Mouse (Mus musculus): ENCODE data around the gene Phlda3. TPM values are rescaled to one million over a fixed set of nuclear protein-coding genes. Genes with fewer than 3 reads are reported as not detected.

Gene Phlda3
- polyA plus RNA-seq, 1 experiment, result 317 TPM

DNA sequence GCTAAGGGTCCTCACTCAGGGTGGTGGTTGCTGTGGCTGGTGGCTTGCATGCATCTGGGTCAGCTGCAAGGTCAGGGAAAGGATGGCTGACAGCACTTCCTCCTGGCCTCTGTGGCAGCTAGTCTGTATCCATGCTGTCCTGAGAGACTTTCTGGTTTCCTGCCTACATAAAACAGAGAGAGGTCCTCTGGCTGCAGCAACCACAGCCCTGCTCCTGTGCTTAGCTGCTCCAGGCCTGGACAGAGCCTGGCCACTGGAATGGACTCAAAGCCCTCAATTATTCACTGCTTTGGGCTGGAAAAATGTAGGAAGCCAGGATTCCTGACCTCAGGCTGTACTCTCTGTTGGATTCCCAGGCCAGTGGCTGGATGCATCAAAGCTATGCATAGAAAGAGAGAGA, 10.7 kb downstream of the Phlda3 start:
- Histone ChIP-seq H3ac (ENCODE audit: control insufficient read depth, insufficient read length) (no peak overlapping the region), H3K4me3 (no peak overlapping the region), H3K27me3 (ENCODE audit: control insufficient read depth, insufficient read depth, insufficient read length) (no peaks in the 10 kb centered on the region), H3K4me2 (ENCODE audit: low read depth) (peak overlapping the region; percentile 7), H3K36me3 (ENCODE audit: control insufficient read depth, insufficient read depth) (no peaks in the 10 kb centered on the region), H3K79me2 (ENCODE audit: control insufficient read depth, insufficient read depth) (no peaks in the 10 kb centered on the region)
- no peak for TF ChIP-seq MYOD1 (IDR thresholded peaks at IDR 0.05; ENCODE audit: control insufficient read depth in 1 of 3, insufficient read length in 2 of 3, low read depth in 2 of 3)
- TF ChIP-seq USF1 (IDR thresholded peaks at IDR 0.05; ENCODE audit: low read depth), result no peak
- no peak for TF ChIP-seq REST (IDR thresholded peaks at IDR 0.05; ENCODE audit: insufficient read depth, insufficient read length)

GRCm38 (mm10) chr1:135777046-135777445, 11.1 kb downstream of the Phlda3 start:
- no peak overlapping the region for H3K4me3 ChIP-seq
- H3K4me2 ChIP-seq (ENCODE audit: low read depth), result no peak overlapping the region
- no peaks in the 10 kb centered on the region for H3K79me2 ChIP-seq (ENCODE audit: control insufficient read depth, insufficient read depth)
- H3K36me3 ChIP-seq (ENCODE audit: control insufficient read depth, insufficient read depth), result no peaks in the 10 kb centered on the region
- no peak overlapping the region for H3ac ChIP-seq (ENCODE audit: control insufficient read depth, insufficient read length)
- TF ChIP-seq USF1 (IDR thresholded peaks at IDR 0.05; ENCODE audit: low read depth) (no peak), MYOG (IDR thresholded peaks at IDR 0.05; ENCODE audit: control insufficient read depth in 1 of 3, insufficient read depth in 1 of 3, insufficient read length in 2 of 3, low read depth in 2 of 3) (peak in 1 of 3 experiments; percentile 58), MYOD1 (IDR thresholded peaks at IDR 0.05; ENCODE audit: control insufficient read depth in 1 of 3, insufficient read length in 2 of 3, low read depth in 2 of 3) (peak in 2 of 3 experiments; percentile 33 to 34)
- no peaks in the 10 kb centered on the region for H3K27me3 ChIP-seq (ENCODE audit: control insufficient read depth, insufficient read depth, insufficient read length)

DNA sequence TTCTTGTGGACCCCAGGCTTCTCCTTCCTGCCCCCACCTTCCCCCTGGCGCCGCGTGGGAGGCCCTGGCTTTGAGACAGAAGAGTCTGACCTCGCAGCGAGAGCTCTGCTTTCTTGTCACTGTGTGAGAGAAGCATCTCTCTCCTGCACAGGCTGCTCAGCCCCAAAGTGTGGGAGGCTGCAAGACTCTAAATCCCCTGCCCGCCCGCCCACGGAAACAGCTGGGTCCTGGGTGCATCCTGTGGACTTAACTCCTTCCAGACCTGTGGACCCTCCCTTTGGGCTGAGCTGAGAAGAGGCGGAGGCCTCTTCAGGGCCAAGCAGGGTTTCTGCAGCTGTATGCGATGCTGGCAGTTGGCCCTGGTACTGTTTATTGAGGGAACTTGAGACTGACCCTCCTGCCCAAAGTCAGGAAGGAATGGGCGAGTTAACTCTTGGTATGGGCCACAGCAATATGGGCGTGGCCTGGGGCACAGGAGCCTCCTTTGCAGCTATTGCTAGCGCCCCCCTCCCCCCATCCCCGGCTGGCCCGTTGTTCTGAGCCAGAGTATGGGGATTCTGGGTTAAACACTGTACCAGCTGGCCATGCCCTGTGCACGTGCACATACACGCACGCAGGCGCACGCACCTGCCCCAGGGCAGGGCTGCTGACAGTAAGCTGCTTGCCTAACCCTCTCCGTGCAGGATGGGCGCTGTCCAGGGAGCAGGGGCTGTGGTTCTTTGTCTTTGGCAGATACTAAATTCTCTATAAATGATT, 13.0 kb downstream of the Phlda3 start, which contains the start of gene Tnni1:
Gene Tnni1, plus strand, starts transcription at position 655 of the 756 bp plus-strand sequence.
- Histone ChIP-seq H3K27me3 (ENCODE audit: control insufficient read depth, insufficient read depth, insufficient read length) (no peaks in the 10 kb centered on the region), H3K79me2 (ENCODE audit: control insufficient read depth, insufficient read depth) (no peaks in the 10 kb centered on the region), H3ac (ENCODE audit: control insufficient read depth, insufficient read length) (no peak within 1 kb of the TSS), H3K4me2 (ENCODE audit: low read depth) (peak within 1 kb of the TSS; percentile 51), H3K4me3 (no peak within 1 kb of the TSS), H3K36me3 (ENCODE audit: control insufficient read depth, insufficient read depth) (no peaks in the 10 kb centered on the region)
- TF ChIP-seq TCF3 (IDR thresholded peaks at IDR 0.05; ENCODE audit: insufficient read length, low read depth) (peak; percentile 28), MYOD1 (IDR thresholded peaks at IDR 0.05; ENCODE audit: control insufficient read depth in 1 of 3, insufficient read length in 2 of 3, low read depth in 2 of 3) (peak in 2 of 3 experiments; percentile 61 to 91), REST (IDR thresholded peaks at IDR 0.05; ENCODE audit: insufficient read depth, insufficient read length) (no peak), SRF (IDR thresholded peaks at IDR 0.05; ENCODE audit: control insufficient read depth, insufficient read length, low read depth) (no peak), TCF12 (IDR thresholded peaks at IDR 0.05; ENCODE audit: insufficient read depth, poor library complexity, severe bottlenecking) (peak; percentile 28), MYOG (IDR thresholded peaks at IDR 0.05; ENCODE audit: control insufficient read depth in 1 of 3, insufficient read depth in 1 of 3, insufficient read length in 2 of 3, low read depth in 2 of 3) (peak; percentile 2 to 88 (median 67))

DNA sequence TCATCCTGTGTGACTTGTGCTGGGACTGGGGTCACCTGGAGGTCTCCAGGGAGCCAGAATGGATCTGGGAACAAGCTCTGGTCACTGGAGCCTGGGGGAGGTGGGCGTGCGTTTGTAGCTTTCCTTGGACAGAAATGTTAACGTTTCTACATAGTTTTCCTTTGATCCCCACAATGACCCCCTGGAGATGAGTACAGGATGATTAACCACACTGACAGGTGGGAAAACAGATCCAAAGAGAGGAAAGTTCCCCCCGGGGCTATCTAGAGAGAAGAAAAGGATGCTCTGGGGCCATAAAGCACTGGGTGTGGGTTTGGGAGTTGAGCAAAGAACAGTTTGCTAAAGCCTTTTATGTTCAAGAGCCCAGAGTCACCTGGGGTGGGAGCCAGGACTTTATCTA, 14.7 kb downstream of the Phlda3 start:
- no peak overlapping the region for H3ac ChIP-seq (ENCODE audit: control insufficient read depth, insufficient read length)
- no peaks in the 10 kb centered on the region for H3K27me3 ChIP-seq (ENCODE audit: control insufficient read depth, insufficient read depth, insufficient read length)
- TF ChIP-seq POLR2A (IDR thresholded peaks at IDR 0.05; ENCODE audit: insufficient read length, low read depth), result no peak
- H3K36me3 ChIP-seq (ENCODE audit: control insufficient read depth, insufficient read depth), result no peaks in the 10 kb centered on the region
- no peak overlapping the region for H3K4me3 ChIP-seq
- no peak overlapping the region for H3K4me2 ChIP-seq (ENCODE audit: low read depth)
- no peaks in the 10 kb centered on the region for H3K79me2 ChIP-seq (ENCODE audit: control insufficient read depth, insufficient read depth)

DNA sequence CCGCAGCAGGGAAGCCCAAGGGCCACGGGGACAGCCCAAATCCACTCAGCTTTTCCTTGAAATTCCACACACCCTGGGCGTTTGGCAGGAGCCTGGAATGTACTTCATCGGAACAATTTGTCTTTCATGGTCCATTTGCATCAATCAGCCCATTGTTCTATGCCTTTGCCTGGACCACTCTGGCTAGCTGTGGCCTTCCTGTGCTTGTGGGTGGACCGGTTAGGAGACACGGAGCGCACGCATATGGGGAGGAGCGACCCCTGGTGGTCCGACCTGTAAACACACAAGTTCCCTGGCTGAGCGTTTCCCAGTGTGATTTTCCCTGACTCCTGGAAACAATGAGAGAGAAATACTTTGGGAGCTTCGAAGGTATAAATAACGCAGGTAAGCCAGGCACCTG, 15.3 kb downstream of the Phlda3 start:
- no peaks in the 10 kb centered on the region for H3K36me3 ChIP-seq (ENCODE audit: control insufficient read depth, insufficient read depth)
- H3K27me3 ChIP-seq (ENCODE audit: control insufficient read depth, insufficient read depth, insufficient read length), result no peaks in the 10 kb centered on the region
- H3K79me2 ChIP-seq (ENCODE audit: control insufficient read depth, insufficient read depth), result no peaks in the 10 kb centered on the region
- H3K4me2 ChIP-seq (ENCODE audit: low read depth), result no peak overlapping the region
- H3K4me3 ChIP-seq, result no peak overlapping the region
- no peak for TF ChIP-seq POLR2A (IDR thresholded peaks at IDR 0.05; ENCODE audit: insufficient read length, low read depth)
- no peak for TF ChIP-seq SRF (IDR thresholded peaks at IDR 0.05; ENCODE audit: control insufficient read depth, insufficient read length, low read depth)
- no peak for TF ChIP-seq MYOD1 (IDR thresholded peaks at IDR 0.05; ENCODE audit: control insufficient read depth in 1 of 3, insufficient read length in 2 of 3, low read depth in 2 of 3)
- TF ChIP-seq TCF3 (IDR thresholded peaks at IDR 0.05; ENCODE audit: insufficient read length, low read depth), result no peak
- no peak for TF ChIP-seq E2F4 (IDR thresholded peaks at IDR 0.05; ENCODE audit: insufficient read depth)
- no peak overlapping the region for H3ac ChIP-seq (ENCODE audit: control insufficient read depth, insufficient read length)

GRCm38 (mm10) chr1:135782816-135783215, 16.9 kb downstream of the Phlda3 start:
- H3K4me3 ChIP-seq, result no peak overlapping the region
- peak overlapping the region; percentile 77 for H3K4me2 ChIP-seq (ENCODE audit: low read depth)
- H3K36me3 ChIP-seq (ENCODE audit: control insufficient read depth, insufficient read depth), result no peaks in the 10 kb centered on the region
- no peak for TF ChIP-seq REST (IDR thresholded peaks at IDR 0.05; ENCODE audit: insufficient read depth, insufficient read length)
- TF ChIP-seq POLR2AphosphoS2 (IDR thresholded peaks at IDR 0.05; ENCODE audit: insufficient read length, low read depth), result no peak
- TF ChIP-seq USF1 (IDR thresholded peaks at IDR 0.05; ENCODE audit: low read depth), result no peak
- TF ChIP-seq TCF12 (IDR thresholded peaks at IDR 0.05; ENCODE audit: insufficient read depth, poor library complexity, severe bottlenecking), result no peak
- TF ChIP-seq TCF3 (IDR thresholded peaks at IDR 0.05; ENCODE audit: insufficient read length, low read depth), result no peak
- TF ChIP-seq POLR2A (IDR thresholded peaks at IDR 0.05; ENCODE audit: insufficient read length, low read depth), result no peak
- TF ChIP-seq CEBPB (IDR thresholded peaks at IDR 0.05; ENCODE audit: insufficient read depth, poor library complexity, severe bottlenecking), result no peak
- no peak for TF ChIP-seq E2F4 (IDR thresholded peaks at IDR 0.05; ENCODE audit: insufficient read depth)
- TF ChIP-seq MYOD1 (IDR thresholded peaks at IDR 0.05; ENCODE audit: control insufficient read depth in 1 of 3, insufficient read length in 2 of 3, low read depth in 2 of 3), result no peak
- TF ChIP-seq MAX (IDR thresholded peaks at IDR 0.05; ENCODE audit: low read depth), result no peak
- TF ChIP-seq SRF (IDR thresholded peaks at IDR 0.05; ENCODE audit: control insufficient read depth, insufficient read length, low read depth), result no peak
- TF ChIP-seq MYOG (IDR thresholded peaks at IDR 0.05; ENCODE audit: control insufficient read depth in 1 of 3, insufficient read depth in 1 of 3, insufficient read length in 2 of 3, low read depth in 2 of 3), result no peak
- H3ac ChIP-seq (ENCODE audit: control insufficient read depth, insufficient read length), result no peak overlapping the region
- H3K79me2 ChIP-seq (ENCODE audit: control insufficient read depth, insufficient read depth), result no peaks in the 10 kb centered on the region
- H3K27me3 ChIP-seq (ENCODE audit: control insufficient read depth, insufficient read depth, insufficient read length), result no peaks in the 10 kb centered on the region
